Mouse (Mus musculus): ENCODE measurements around the gene Wdr46. TPM values are rescaled to one million over a fixed set of nuclear protein-coding genes. Genes with fewer than 3 reads are reported as not detected.
A peak's percentile ranks its signal among the peaks of the same experiment; 100 is the strongest.

The Wdr46 gene
- polyA plus RNA-seq, 1 experiment, result 20.5 TPM

DNA sequence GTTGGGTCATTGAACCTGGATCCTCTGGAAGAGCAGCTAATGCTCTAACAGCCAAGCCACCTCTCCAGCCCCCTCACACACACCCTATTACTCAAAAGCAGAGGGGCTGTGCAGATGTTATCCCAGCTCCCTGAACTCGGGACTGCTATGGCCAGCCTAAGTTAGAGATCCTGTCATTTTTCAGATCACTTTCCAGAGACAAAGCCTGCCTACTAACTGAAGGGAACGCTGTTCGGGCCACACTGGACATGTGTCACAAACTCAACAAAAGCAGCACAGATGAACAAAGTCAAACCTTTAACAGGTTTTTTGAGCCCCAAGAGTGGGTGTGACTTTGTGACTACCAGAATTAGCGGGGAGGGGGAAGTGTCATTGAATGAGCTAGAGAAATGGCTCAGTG lies 12.4 kb downstream of the Wdr46 start:
- H3K4me3 ChIP-seq (ENCODE audit: extremely low read depth, insufficient read depth, insufficient read length), result no peak overlapping the region
- H3K4me1 ChIP-seq (ENCODE audit: control insufficient read depth, insufficient read depth, insufficient read length), result peaks cover 21% of the 10 kb centered on the region
- peaks cover 18% of the 10 kb centered on the region for H3K36me3 ChIP-seq (ENCODE audit: control insufficient read depth, insufficient read depth, low read length)
- TF ChIP-seq CTCF (IDR thresholded peaks at IDR 0.05; ENCODE audit: extremely low read depth, insufficient read depth, insufficient read length, insufficient replicate concordance) (no peak), POLR2A (IDR thresholded peaks at IDR 0.05; ENCODE audit: low read depth, low read length) (no peak)
- H3K27ac ChIP-seq (ENCODE audit: insufficient read depth, low read length), result no peak overlapping the region
- 86% methylated on average over 4 of the region's 4 CpGs for WGBS
- H3K27me3 ChIP-seq (ENCODE audit: control insufficient read depth, insufficient read depth, low read length), result no peaks in the 10 kb centered on the region
- no peak for DNase-seq (ENCODE audit: low read depth in 1 of 2, low spot score in 2 of 2)

DNA sequence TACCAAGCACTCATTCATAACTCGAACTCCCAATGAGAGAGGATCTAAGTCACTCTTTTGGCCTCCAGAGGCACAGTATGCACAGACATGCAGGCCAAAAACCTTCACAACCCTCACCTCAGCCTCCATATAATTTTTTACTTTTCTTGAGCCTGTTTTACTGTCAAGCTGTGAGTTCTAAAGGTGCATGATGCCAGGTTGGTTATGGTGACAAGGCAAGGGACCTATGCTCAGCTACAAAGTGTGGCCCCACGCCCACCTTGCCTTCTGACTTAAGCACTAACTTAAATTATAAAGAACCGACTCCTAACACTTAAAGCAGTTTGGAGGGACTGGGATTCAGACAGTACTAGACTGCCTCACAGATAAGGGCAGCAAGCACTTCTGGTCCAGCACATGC lies 12.8 kb downstream of the Wdr46 start:
- H3K27ac ChIP-seq (ENCODE audit: insufficient read depth, low read length), result no peak overlapping the region
- H3K4me3 ChIP-seq (ENCODE audit: extremely low read depth, insufficient read depth, insufficient read length), result no peak overlapping the region
- no peaks in the 10 kb centered on the region for H3K27me3 ChIP-seq (ENCODE audit: control insufficient read depth, insufficient read depth, low read length)
- TF ChIP-seq CTCF (IDR thresholded peaks at IDR 0.05; ENCODE audit: extremely low read depth, insufficient read depth, insufficient read length, insufficient replicate concordance) (no peak), POLR2A (IDR thresholded peaks at IDR 0.05; ENCODE audit: low read depth, low read length) (no peak)
- no peak for DNase-seq (ENCODE audit: low read depth in 1 of 2, low spot score in 2 of 2)
- 74% methylated on average over 3 of the region's 3 CpGs for WGBS
- peaks cover 18% of the 10 kb centered on the region for H3K4me1 ChIP-seq (ENCODE audit: control insufficient read depth, insufficient read depth, insufficient read length)
- H3K36me3 ChIP-seq (ENCODE audit: control insufficient read depth, insufficient read depth, low read length), result peaks cover 15% of the 10 kb centered on the region

DNA sequence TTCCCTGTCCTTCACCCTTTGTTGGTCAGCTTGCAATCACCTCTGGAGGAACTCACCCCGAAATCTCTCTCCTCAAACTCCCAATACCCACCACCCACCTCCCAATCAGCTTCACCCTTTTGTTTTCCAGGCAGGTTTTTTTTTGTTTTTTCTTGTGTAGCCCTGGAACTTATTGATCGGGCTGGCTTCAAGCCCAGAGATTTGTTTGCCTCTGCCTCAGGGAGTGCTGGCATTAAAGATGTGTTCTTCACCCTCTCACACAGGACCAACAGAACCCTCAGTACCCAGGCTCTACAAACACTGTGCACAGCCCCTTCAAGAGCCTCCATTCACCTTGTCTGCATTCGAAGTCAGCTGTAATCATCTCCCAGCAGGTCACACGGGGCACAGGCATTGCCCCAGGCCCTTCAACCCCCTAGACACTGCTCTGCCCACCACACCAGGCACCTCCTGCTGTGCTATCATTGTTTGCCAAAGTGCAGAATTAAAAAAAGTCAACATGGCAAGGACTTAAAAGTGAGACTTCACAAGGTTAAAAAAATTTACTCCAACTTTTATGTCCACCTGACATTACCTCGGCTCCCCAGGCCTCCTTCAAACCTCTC lies 13.6 kb downstream of the Wdr46 start:
- H3K4me1 ChIP-seq (ENCODE audit: control insufficient read depth, insufficient read depth, insufficient read length), result peaks cover 14% of the 10 kb centered on the region; the same call in 1 of the 2 replicates
- WGBS, result 41% methylated on average over 5 of the region's 5 CpGs
- no peaks in the 10 kb centered on the region for H3K27me3 ChIP-seq (ENCODE audit: control insufficient read depth, insufficient read depth, low read length)
- peak overlapping the region; percentile 85; the same call in 1 of the 2 replicates for H3K4me3 ChIP-seq (ENCODE audit: extremely low read depth, insufficient read depth, insufficient read length)
- H3K36me3 ChIP-seq (ENCODE audit: control insufficient read depth, insufficient read depth, low read length), result peaks cover 14% of the 10 kb centered on the region
- no peak for DNase-seq (ENCODE audit: low read depth in 1 of 2, low spot score in 2 of 2)
- H3K27ac ChIP-seq (ENCODE audit: insufficient read depth, low read length), result no peak overlapping the region
- no peak for TF ChIP-seq CTCF (IDR thresholded peaks at IDR 0.05; ENCODE audit: extremely low read depth, insufficient read depth, insufficient read length, insufficient replicate concordance)
- TF ChIP-seq POLR2A (IDR thresholded peaks at IDR 0.05; ENCODE audit: low read depth, low read length), result no peak

DNA sequence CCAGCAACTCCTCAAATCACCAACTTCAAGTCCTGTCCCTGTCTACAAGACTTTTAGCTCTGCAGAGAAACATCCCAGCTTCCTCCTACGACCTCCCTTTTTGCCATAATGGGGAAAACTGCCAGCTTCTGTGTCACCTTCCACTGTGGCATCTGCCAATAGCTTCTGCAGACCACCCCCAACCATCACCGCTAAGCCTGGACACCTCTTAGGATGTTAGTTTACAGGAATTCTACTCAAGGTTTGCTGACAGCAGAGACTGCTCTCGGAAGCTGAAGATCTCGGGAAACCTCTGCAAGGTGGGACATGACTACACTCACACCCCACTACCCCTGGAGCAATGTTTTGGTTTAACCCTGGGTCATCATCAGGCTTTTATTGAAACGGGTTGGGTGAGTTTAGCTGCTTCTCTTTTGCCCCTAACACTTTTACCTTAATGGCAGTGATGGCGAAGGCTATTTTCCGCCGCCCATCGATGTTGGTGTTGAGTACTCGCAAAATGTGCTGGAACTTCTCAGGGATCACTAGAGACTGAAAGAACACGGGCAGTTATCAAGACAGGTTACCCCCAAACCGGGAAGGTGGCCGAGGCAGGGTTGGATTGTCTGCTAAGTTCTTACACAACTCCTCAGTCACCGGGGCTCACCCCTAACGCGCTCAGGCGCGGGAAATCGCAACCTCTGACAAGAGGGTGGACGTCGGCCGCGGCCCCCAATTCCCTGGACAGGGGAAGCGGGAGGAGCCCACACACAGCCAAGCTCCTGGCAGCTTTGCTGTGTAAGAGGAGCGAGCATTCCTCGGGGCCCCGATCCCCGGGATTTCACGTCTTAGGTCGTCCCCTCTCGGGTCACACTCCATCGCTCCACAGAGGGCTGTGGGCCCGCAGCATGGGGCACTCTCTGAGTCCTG lies 14.4 kb downstream of the Wdr46 start:
- H3K4me3 ChIP-seq (ENCODE audit: extremely low read depth, insufficient read depth, insufficient read length), result peak overlapping the region; percentile 85
- H3K36me3 ChIP-seq (ENCODE audit: control insufficient read depth, insufficient read depth, low read length), result peaks cover 21% of the 10 kb centered on the region
- no peak for DNase-seq (ENCODE audit: low read depth in 1 of 2, low spot score in 2 of 2)
- no peaks in the 10 kb centered on the region for H3K27me3 ChIP-seq (ENCODE audit: control insufficient read depth, insufficient read depth, low read length)
- peaks cover 11% of the 10 kb centered on the region; the same call in 1 of the 2 replicates for H3K4me1 ChIP-seq (ENCODE audit: control insufficient read depth, insufficient read depth, insufficient read length)
- peak overlapping the region; percentile 81 for H3K27ac ChIP-seq (ENCODE audit: insufficient read depth, low read length)
- WGBS, result 2% methylated on average over 33 of the region's 33 CpGs
- TF ChIP-seq POLR2A (IDR thresholded peaks at IDR 0.05; ENCODE audit: low read depth, low read length) (no peak), CTCF (IDR thresholded peaks at IDR 0.05; ENCODE audit: extremely low read depth, insufficient read depth, insufficient read length, insufficient replicate concordance) (no peak)

DNA sequence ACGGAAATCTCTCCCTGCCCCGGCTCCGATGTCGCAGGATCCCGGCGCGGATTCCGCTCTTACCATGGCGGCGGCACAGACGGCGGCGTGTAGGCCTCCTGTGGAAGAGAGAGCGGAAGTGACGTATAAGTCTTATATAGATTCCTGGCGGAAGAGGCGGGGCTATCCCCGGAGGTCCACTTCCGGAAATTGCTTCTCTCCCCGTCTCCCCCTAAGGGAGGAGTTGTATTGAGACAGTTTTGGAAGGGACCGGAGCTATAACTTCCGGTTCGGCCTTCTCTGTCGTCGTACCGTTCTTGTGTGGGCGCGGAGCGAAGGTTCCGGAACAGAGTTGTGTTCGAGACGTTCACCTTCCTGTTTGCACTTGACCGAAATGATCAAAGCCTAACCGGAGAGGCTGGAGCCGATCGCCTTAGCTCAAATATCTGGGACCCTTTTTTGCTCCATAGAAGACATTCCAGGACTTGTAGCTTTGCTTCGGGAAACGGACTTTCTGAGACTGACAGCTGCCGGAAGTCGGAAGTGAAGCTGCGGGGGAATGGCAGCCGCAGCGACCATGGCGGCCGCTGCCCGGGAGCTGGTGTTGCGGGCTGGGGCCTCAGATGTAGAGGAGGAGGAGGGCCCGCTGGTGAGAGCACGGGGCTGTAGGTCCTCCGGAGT lies 15.2 kb downstream of the Wdr46 start, which contains the start of the genes Vps52 and Rps18:
Gene Vps52 (plus strand): TSS at position 258 of the 660 bp plus-strand sequence.
Gene Rps18 (minus strand): TSS at position 447 of the 660 bp plus-strand sequence.
- TF ChIP-seq CTCF (IDR thresholded peaks at IDR 0.05; ENCODE audit: extremely low read depth, insufficient read depth, insufficient read length, insufficient replicate concordance) (no peak), POLR2A (IDR thresholded peaks at IDR 0.05; ENCODE audit: low read depth, low read length) (peak; percentile 94)
- Histone ChIP-seq H3K4me1 (ENCODE audit: control insufficient read depth, insufficient read depth, insufficient read length) (peaks cover 8% of the 10 kb centered on the region; the same call in 1 of the 2 replicates), H3K27ac (ENCODE audit: insufficient read depth, low read length) (peak within 1 kb of the TSS; percentile 95), H3K4me3 (ENCODE audit: extremely low read depth, insufficient read depth, insufficient read length) (peak within 1 kb of the TSS; percentile 90), H3K27me3 (ENCODE audit: control insufficient read depth, insufficient read depth, low read length) (no peaks in the 10 kb centered on the region), H3K36me3 (ENCODE audit: control insufficient read depth, insufficient read depth, low read length) (peaks cover 25% of the 10 kb centered on the region)
- under 1% methylated on average over 50 of the region's 50 CpGs for WGBS
- peak; percentile 90 to 99 for DNase-seq (ENCODE audit: low read depth in 1 of 2, low spot score in 2 of 2)

DNA sequence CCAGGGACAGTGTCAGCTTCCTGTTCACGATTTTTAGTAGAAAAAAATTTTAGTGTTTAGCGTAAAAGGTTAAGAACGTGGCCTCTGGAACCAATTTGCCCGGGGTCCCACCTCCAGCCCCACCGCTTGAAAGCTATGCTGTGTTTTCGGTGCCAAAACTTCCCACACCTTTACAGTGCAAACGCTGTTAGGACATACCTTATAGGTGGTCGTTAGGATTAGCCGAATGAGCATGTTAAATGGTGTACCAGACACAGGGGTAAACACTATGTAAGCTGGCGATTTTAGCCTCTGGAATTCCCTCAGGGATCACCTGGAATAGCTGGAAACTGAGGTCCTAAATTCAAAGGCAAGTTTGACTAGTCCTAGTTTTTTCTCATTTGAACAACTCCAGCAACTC lies 15.9 kb downstream of the Wdr46 start:
- no peak for DNase-seq (ENCODE audit: low read depth in 1 of 2, low spot score in 2 of 2)
- TF ChIP-seq CTCF (IDR thresholded peaks at IDR 0.05; ENCODE audit: extremely low read depth, insufficient read depth, insufficient read length, insufficient replicate concordance) (no peak), POLR2A (IDR thresholded peaks at IDR 0.05; ENCODE audit: low read depth, low read length) (no peak)
- no peaks in the 10 kb centered on the region for H3K27me3 ChIP-seq (ENCODE audit: control insufficient read depth, insufficient read depth, low read length)
- peak overlapping the region; percentile 90 for H3K4me3 ChIP-seq (ENCODE audit: extremely low read depth, insufficient read depth, insufficient read length)
- WGBS, result 8% methylated on average over 10 of the region's 10 CpGs
- peak overlapping the region; percentile 95 for H3K27ac ChIP-seq (ENCODE audit: insufficient read depth, low read length)
- H3K36me3 ChIP-seq (ENCODE audit: control insufficient read depth, insufficient read depth, low read length), result peaks cover 30% of the 10 kb centered on the region
- H3K4me1 ChIP-seq (ENCODE audit: control insufficient read depth, insufficient read depth, insufficient read length), result peaks cover 4% of the 10 kb centered on the region; the same call in 1 of the 2 replicates
